Mouse (Mus musculus) left cerebral cortex, postnatal 36 days (tissue): Measurements from ENCODE around the gene Adgrg1. TPM values are rescaled to one million over a fixed set of nuclear protein-coding genes. Genes with fewer than 3 reads are reported as not detected.

Source experiments
- DNase-seq, 2 experiments: peaks; one replicate each; pipeline ENCODE4 v3.0.0; 2021 to 2022; ENCODE audit warnings: low spot score in 2 of 2, mixed read lengths in 1 of 2
- intact Hi-C: fragments of 180-260 bp; cut with DNase I; formaldehyde crosslinking; loops from one replicate; pipeline ENCODE4 v1.15.1; 2025
- total RNA-seq, 2 experiments: library from RNA; stranded (reverse); gene quantifications; 2 replicates each; pipeline ENCODE4 v1.2.3; 2021

The Adgrg1 gene
- total RNA-seq, 2 experiments from 2014 or later: 73.3 to 74.2 TPM

DNA sequence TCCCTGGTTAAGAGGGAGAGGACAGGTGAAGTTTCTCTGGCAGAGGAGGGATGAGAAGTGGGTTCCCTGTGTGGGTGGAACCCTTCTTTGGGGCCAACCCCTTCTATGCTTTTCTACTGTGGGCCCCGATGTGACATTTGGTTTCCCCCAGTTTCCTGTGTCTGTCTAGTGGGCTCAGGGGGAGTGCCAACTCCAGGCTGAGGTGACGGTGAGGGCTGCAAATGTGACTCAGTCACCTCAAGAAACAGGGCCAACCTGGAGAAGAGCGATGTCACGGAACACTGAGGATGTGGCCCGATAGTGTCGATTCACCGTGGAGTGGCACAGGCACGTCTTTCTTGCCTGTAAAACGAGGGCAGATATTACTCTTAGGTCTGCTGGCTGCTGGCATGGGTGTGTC, 1.3 kb upstream of the Adgrg1 start:
- no peak for DNase-seq
- intact Hi-C loops: no loop called here

DNA sequence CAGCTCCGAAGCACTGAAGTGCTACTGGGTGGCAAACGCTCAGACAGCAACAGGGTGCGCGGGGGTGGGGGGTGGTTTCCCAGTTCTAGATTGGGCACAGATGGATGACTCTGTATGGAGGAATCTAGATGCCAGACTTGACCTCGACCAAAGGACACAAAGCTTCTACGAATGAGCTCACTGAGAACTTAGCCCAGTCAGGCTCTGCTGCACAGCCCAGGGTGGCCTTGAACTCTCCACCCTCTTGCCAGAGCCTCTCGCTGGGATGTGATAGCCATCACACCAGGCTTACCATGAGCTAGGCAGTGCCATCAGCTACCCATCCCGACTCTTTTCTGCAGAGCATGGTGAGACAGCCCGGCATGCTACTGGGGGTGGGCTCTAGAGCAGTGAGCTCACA, 765 bp upstream of the Adgrg1 start:
- intact Hi-C loops: no loop called here
- no peak for DNase-seq

DNA sequence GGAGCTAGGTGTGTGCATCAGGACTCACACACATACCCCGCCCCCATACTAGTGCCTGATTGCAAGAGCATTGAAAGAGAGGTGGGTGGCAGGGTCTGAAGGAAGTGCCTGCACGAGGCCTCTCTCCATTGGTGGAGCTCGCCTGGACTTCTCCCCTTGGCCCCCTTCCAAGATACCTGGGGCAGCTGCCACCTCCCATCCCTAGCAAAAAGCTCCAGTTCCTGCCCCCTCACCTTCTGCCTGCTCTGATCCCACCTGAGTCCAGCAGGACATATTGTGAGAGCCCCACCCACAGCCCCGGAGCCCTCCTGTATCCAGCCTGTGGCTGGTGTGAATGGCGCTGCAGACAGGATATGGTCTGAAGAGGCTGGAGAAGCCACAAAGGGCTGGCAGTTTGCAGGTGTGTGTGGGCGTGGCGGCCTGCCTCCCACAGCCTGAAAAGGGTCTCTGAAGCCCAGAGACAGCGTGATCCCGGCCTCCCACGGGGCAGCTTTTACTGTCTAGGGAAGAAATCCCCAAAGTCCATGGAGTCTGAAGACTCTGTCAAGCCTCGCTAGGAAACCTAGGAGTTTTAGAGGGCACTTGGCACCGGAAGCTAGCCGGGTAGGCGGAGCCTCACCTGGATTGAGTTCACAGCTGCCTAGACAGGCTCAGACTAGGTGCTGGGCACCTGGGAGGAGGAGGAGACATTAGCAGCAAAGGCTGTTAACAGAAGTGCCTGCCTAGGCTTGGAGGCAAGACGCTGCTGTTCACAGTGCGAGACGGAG, 2.3 kb downstream of the Adgrg1 start:
- intact Hi-C loops: no loop called here

DNA sequence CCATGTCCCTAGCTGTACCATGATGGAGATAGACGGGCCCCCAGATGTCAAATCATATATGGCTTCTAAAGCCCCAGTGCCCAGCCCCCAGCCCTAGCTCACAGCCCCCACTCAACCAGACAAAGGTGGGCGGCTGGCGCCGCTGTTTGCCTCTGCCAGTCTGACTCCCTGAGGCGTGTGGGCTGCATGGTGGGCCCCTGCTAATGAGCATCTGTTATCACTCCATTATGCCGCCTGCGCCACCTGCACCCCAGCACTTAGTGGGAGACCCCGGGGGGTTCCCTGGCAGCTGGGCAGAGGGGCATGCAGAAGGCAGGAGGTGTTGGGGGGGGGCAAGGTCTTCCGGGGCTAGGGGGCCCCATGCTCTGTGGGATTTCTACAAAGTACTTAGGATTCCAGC, 3.6 kb downstream of the Adgrg1 start:
- no peak for DNase-seq
- intact Hi-C loops: no loop called here

More for the DNA sequence above, 2.3 kb downstream of the Adgrg1 start:
- no peak for DNase-seq

DNA sequence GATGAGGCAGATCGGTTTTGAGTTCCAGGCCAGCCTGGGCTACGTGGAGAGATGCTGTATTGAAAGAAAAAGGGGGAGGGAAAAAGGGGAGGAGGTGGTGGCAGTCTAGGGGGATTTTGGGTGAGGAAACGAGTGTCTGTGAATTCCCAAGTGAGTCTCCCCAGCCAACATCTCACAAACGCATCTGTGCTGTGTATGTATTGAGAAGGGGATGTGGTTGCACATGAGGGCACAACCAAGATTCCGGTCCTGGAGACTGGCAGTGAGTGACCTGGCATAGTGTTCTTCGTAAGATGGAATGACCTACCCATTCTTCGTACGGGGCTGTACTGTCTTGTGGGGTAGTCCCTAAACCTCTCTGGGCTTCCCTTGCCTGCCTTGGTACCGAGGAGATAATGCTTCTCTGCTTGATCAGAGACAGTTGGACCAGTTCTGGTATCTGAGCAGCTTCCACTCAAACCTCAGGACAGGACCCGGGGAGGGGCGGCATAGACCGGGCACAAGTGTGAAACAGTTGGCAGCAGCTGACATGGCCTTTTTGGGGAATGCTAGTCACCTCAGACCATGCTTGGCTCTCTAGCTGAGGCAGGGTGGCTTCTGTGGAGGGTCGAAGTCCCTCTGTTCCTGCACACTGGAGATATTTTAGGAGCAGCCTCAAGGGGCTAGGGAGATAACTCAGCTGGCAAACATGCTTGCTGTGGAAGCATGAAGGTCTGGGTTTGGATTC, 4.2 kb downstream of the Adgrg1 start:
- intact Hi-C loops: no loop called here
- DNase-seq: no peak

DNA sequence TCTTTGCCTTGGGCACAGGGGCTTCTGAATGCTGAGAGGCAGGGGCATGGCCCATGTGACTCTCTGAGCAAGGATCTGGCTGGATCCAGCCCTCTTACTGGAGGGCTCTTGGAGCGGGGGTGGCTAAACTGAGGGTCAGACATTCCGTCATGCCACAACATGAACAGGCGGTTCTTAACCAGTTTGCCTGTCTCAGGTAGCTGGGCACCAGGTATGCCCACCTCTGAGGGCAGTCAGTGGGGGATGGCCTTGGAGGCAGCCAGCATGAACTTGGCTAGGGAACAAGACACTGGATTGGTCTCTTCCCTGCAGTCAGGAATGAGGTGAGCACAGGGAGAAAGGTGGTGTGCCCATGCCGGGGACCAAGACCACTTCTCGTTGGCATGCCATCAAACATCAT, 5.6 kb downstream of the Adgrg1 start:
- intact Hi-C loops: no loop called here
- DNase-seq: no peak

DNA sequence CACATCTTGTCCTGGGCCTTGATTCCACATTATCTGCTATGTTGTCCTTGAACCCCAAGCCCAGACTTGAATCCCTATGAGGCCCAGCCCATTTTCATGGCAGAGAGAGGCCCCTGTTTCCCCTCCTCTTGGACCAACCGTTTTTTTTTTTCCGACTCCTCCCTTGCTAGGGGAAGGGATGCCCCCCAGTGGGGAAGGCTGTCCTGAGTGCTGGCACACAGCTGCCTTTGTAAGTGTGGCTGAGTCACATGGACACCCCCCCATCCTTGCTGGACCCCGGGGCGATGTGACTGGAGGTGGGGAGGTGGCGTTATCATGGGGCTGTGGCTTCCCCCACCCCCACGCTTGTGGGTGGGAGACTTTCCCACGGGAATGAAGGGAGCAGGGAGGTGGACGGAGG, 6.4 kb downstream of the Adgrg1 start:
- intact Hi-C loops: no loop called here

DNA sequence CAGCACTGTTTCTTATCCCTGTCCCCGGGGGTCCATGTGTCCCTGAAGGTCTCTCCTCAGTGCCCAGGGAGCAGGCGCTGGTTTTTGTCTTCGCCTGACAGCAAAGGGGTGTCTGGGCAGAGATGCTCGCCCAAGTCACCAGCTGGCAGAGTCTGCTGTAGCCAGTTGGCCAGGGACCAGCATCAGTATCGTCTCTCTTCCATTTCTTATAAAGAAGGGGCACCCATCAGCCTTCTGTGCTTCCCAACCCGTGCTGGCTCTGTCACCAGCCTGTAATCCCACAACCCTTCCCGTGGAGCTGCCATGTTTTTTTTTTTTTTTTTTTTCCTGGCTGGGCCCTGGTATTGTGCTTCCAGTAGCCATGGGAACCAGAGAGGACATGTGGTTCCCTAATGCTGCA, 7.3 kb downstream of the Adgrg1 start:
- DNase-seq: no peak
- intact Hi-C loops: no loop called here

More for the DNA sequence above, 6.4 kb downstream of the Adgrg1 start:
- DNase-seq: no peak

DNA sequence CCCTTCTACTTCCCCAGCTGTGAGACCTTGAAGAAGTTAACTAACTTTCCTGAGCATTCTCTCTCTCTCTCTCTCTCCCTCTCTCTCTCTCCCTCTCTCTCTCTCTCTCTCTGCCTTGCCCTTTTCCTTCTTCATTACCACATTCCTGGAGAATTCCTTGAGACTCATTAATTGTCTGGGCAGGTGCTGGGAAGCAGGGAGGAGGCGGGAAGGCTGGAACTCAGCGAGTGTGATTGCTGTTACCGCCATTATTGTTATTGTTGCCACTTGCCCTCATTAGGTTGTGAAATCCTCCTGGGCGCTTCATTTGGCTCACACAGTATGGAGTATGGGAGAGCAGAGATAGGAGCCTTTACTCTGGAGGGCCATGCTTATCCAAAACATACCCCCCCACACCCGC, 8.6 kb downstream of the Adgrg1 start:
- intact Hi-C loops: no loop called here
- DNase-seq: no peak

DNA sequence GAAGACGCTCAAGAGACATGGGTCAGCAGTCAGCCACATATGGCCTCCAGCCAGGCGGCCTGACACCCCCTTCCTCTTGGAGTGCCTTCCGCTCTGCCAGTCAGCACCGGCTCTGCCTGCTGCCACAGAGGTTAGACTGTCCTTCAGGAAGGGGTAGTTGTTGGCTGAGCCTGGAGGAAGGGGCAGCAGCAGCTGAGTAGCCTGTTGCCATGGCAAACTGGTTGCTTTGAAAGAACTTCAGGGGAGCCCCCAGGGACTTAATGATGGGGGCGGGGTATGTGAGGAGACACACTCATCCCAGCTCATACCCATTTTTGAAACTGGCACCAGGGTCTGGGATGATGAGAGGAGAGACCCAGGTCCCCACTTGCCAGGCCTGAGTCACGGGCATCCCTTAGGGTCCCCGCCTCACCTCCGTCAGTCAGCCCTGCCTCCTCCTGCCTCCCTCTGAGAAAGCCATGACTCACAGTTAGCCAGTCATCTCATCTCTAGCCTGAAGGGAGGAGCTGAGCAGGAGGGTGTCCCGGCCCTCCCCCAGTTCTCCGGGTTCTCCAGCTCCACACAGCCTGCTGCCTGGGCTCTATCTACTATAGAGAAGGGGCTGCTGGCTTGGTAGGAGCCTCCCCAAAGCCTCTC, 9.4 kb downstream of the Adgrg1 start:
- intact Hi-C loops: no loop called here
- DNase-seq: peak; percentile 55 to 59

DNA sequence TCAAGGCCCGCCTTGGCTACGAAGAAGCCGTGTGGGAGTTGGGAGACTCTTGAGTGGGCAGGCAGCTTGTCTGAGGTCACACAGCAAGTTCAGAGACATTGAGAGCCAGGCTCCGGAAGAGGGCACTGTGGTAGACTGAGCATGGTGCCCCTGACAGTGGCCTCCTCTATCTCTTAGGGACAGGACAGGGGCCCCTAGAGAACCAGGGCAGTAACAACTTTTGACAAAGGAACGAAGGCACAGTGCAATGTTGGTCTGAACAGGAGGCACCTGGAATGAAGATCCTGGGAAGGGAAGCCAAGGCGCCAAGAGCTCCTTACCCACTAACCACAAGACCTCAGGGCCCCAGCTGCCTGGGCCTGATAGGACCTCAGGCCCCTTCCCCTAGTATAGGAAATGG, 10.5 kb downstream of the Adgrg1 start:
- no peak for DNase-seq
- intact Hi-C loops: no loop called here

DNA sequence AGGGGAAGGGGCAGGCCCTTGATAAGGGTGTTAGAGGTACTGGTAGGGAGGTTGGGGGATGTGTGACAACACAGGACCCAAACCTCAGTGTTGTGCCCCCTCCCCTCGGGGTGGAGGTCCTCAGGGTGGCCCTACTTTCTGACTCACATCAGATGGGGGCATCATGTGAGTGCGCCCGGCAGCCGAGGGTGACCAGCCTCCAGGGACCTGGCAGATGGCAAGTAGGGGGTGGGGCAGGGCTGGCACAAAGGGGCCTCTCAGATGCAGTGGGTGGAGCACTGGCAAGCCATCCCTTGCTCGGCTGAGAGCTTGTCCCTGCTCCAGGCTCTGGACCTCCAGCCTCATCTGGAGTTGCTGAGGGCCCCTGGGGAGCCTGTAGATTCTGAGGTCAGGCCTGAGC, 12.1 kb downstream of the Adgrg1 start:
- DNase-seq: no peak
- intact Hi-C loops: no loop called here

DNA sequence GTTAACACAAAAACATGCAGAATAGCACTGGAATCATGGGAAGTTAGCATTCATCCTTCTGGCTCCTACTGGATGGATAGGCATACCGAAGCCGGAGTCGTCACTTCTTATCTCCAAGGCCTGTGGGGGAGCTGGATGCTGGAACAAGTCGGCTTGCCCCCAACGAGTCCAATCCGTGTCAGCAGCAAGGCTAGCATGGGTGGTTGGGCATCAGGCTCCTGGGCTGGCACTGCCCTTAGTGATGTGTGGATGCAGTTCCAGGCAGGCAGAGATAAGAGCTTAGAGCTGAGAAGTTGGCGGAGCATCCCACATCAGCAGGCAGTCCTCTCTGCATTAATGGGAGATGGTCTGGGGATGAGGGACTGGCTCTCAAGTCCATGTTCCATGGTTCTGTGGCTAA, 13.0 kb downstream of the Adgrg1 start:
- no peak for DNase-seq
- intact Hi-C loops: no loop called here

DNA sequence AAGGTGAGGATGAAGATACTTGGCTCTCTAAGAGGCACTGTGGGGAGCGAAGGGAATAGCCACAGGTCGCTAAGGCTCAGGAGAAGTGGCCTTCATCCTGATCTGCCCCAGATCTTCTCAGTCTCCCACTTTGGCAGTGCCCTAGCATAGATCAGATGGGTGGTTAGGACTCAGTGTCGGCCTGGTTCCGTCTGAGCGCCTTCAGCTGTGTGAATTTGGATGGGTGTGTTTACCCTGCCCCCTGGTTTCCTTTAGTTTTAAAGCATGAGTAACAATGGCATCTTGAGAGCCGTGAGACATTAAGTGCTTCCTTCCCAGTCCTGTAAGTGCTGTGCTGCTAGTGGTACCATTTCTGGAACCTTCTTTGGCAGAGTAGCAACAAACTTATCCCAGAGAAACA, 14.1 kb downstream of the Adgrg1 start:
- intact Hi-C loops: no loop called here

DNA sequence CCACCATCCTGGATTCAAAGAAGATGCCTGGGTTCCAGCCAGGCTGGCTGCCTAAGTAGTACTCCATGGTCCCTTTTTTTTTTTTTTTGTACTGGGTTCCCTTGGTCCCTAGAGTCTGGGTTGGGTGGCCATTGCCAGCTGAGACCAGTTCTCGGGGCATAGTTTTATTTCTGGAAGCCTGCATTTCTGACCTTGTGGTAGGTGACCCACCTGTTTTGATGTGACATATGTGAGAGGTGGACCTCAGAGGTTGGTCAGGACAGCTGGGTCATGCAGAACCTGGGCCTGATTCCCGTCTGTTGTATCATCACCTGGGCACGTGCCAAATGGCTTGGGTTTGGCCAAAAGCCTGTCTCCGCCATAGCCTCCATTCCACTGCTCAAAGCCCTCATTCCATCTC, 15.2 kb downstream of the Adgrg1 start:
- DNase-seq: no peak

More for the DNA sequence above, 14.1 kb downstream of the Adgrg1 start:
- no peak for DNase-seq

DNA sequence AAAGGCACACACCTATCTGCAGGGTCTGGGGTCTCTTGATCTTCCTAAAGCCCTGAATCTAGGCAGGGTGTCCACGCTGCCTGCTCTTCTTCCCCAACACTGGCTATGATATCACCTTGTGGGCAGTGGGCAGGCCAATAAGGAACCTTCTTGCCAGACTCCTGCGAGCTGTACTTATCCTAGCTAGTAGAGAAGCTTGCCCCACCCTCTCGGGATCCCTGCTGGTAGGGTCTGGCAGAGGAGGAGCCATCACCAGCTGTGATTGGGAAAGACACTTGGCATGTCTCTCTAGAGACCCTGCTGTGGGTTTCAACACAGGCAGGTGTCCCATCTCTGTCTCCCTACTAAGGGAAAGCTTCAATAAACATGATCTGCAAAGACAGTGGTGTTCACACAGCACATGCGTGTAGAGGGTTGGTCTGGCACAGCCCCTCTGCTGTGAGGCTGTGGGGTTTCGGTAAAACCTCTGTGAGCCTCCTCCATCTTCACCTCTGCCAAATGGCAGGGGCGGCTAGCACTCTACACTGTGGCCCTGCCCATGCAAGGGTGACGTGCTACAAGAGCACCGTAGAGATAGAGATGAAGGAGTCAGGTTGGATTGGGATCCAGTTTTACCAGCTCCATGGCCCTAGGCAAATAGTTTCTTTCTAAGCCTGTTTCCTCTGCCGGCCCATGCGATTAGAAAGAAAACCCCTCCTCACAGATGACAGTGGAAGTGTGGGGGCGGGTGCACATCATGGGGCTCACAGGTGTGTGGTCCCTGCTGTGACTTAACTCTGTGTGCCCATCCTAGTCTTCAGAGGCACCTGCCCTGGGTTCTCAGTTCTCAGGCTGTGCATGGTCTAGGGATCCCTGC, 16.3 kb downstream of the Adgrg1 start:
- intact Hi-C loops: loop anchor here (5.0 kb wide), 1 partner anchor 119 kb away; no protein-coding TSS in a partner anchor
- no peak for DNase-seq

More for the DNA sequence above, 15.2 kb downstream of the Adgrg1 start:
- intact Hi-C loops: loop anchor here (5.0 kb wide), 1 partner anchor 117 kb away; no protein-coding TSS in a partner anchor

DNA sequence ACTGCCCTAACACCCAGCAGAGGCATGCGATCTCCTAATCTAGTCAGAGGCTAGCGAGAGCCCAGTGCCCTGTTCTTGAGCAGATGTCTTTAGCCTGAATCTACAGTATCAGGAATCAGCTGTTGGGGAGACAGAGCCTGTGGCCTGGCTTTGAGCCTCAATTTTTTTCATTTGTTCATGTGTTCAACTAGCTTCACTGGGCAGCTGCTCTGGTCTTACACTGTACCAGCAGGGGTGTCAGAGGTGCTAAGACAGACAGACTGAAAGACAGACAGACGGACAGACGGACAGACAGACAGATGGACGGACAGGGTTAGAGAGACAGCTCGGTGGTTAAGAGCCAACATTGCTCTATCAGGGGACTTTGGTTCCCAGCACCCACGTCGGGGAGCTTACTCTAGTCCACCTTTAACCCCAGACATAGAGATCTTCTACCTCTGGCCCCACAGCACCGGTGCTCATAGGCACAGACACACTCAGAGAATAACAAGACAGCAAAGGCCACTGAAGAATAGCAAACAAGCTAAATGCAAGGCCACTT, 17.0 kb downstream of the Adgrg1 start:
- no peak for DNase-seq
- intact Hi-C loops: loop anchor here (5.0 kb wide), 1 partner anchor 119 kb away; no protein-coding TSS in a partner anchor

DNA sequence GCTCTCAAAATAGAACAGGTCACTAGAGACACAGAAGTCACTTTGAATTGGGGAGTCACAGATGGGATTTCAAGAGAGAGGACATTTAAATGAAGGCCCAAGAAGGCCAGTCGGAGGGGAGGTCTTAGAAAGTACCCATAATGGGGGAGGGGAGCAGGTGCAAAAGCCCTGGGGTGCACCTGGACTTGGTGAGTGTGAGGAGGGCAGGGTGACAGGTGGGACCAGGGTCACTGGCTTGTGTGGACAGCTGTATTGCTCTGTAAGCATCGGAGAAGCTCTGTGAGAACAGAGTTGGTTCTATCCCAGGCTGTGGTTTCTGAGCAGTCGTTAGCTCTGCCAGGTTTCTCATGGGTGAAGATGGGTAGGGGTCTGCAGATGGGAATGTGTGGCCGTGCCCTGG, 17.5 kb downstream of the Adgrg1 start:
- intact Hi-C loops: loop anchor here (5.0 kb wide), 1 partner anchor 120 kb away; no protein-coding TSS in a partner anchor
- DNase-seq: no peak

DNA sequence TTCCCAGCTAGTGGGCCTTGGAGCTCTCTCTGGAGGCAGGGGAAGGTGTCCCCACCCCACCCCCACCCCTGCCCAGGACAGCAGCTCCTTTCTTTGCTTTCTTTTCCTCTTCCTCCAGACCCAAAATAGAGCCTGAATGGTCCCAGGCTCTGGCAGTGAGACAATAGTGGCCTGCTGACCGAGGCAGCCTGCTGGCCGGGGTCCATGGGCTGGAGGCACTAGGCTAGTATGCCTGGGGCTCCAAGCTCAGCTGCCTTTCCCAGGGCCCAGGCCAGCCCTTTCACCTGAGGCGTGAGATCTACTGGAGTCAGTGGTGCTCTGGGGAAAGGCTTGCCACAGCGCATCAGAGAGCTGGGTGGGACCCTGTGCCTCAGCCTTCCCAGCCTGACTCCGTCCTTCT, 18.0 kb downstream of the Adgrg1 start:
- DNase-seq: peak in 1 of 2 experiments; percentile 54
- intact Hi-C loops: loop anchor here (5.0 kb wide), 1 partner anchor 120 kb away; no protein-coding TSS in a partner anchor
